Mouse (Mus musculus): ENCODE measurements around the gene Golga4.

DNA sequence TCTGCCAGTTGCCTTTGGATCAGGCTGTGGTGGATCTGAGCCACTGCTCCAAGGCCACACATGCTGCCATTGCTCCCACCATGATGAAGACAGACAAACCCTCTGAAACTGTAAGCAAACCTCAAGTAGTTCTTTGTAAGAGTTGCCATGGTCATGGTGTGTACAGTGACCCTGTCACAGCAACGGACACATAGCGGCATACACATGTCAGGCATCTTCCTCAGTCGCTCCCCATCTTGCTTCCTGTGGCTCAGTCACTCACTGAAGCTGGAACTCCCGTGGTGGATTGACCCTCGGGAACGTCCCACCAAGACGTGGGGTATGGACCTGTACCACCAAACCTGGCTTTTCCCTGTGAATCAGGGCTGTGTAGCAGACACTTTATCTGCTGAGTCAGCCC lies 57.8 kb downstream of the Golga4 start:
- TF ChIP-seq CEBPB (IDR thresholded peaks at IDR 0.05; ENCODE audit: insufficient read depth, poor library complexity, severe bottlenecking) (no peak), MYOD1 (IDR thresholded peaks at IDR 0.05; ENCODE audit: control insufficient read depth in 1 of 3, insufficient read length in 2 of 3, low read depth in 2 of 3) (no peak), POLR2A (IDR thresholded peaks at IDR 0.05; ENCODE audit: insufficient read length, low read depth) (no peak), MAX (IDR thresholded peaks at IDR 0.05; ENCODE audit: low read depth) (no peak), MYOG (IDR thresholded peaks at IDR 0.05; ENCODE audit: control insufficient read depth in 1 of 3, insufficient read depth in 1 of 3, insufficient read length in 2 of 3, low read depth in 2 of 3) (no peak)
